In genomic region chr14:30666604-30667003, GRCm38 (mm10) we compare ENCODE assay signal across 19 mouse cellular contexts. TPM values are rescaled to one million over a fixed set of nuclear protein-coding genes. Genes with fewer than 3 reads are reported as not detected.
DNase-seq lines count a peak whose midpoint lies in the region; ATAC-seq and TF ChIP-seq lines count a peak whose summit lies in the region.
"Had no signal": no experiment of that assay in that cellular context is flagged by ENCODE, and none has a peak within 500 bp of the region (broad histone marks: within the 10 kb centered on the region; RNA-seq: fewer than 3 reads in every experiment).

No protein-coding gene starts in this region.

- no peak for TF ChIP-seq CTCF in kidney, adult 2 months (conservative IDR thresholded peaks at IDR 0.05; ENCODE audit: insufficient read depth, insufficient read length, low read depth, low read length)
- TF ChIP-seq CTCF in left cerebral cortex, adult 2 months (IDR thresholded peaks at IDR 0.05), result no peak
- TF ChIP-seq CTCF in Patski (IDR thresholded peaks at IDR 0.05), result no peak

- 0 out of 2 replicates have a peak overlapping the region, but pooled peaks have one; percentile 8 for H3K27ac ChIP-seq in kidney, adult 2 months (ENCODE audit: insufficient read depth, low read depth, low read length)
- peak overlapping the region; percentile 69 for H3K27ac ChIP-seq in left cerebral cortex, adult 2 months
- H3K27ac ChIP-seq: embryonic facial prominence, embryonic 12.5 days; embryonic facial prominence, embryonic 15.5 days; hindbrain, embryonic 12.5 days; hindbrain, embryonic 15.5 days had no signal

- WGBS in kidney, adult 2 months, result 71% methylated on average over 4 of the region's 4 CpGs

- POLR2A ChIA-PET in Patski (lab: Charles Lee), result interaction anchor here (0.5 to 1.4 kb wide), 5 partner anchors 10 to 626 kb away, joined by 3 to 6 read pairs (median 4); no protein-coding TSS in a partner anchor

- ATAC-seq in Patski, result peak; percentile 96
- ATAC-seq: forebrain, embryonic 14.5 days; forebrain, postnatal 0 days had no signal

- no peak for TF ChIP-seq POLR2A in kidney, adult 2 months (IDR thresholded peaks at IDR 0.05; ENCODE audit: low read depth, low read length)

- H3K4me1 ChIP-seq in kidney, adult 2 months (ENCODE audit: control insufficient read depth, insufficient read depth, low read length), result no peaks in the 10 kb centered on the region; the same call in 1 of the 2 replicates
- H3K4me1 ChIP-seq: embryonic facial prominence, embryonic 12.5 days; embryonic facial prominence, embryonic 15.5 days; hindbrain, embryonic 12.5 days; hindbrain, embryonic 15.5 days had no signal

- in situ Hi-C loops in Patski (cut with MboI; ENCODE audit: low pct_unique_long_range_greater_than_20kb), result loop anchor here (25.0 kb wide), 2 partner anchors 529 to 679 kb away; partner anchors contain the start of gene Actr8

- intact Hi-C loops in left cerebral cortex, adult 2 months (cut with DNase I), result no loop called here
- intact Hi-C loops in left cerebral cortex, postnatal 36 days (cut with DNase I), result no loop called here

- DNase-seq in kidney, adult 2 months, result no peak
- no peak for DNase-seq in kidney, postnatal 36 days
- no peak for DNase-seq in left cerebral cortex, adult 2 months (ENCODE audit: extremely low spot score in 1 of 2, low spot score in 2 of 2)
- DNase-seq in left cerebral cortex, postnatal 36 days (ENCODE audit: low spot score in 2 of 2), result no peak
- DNase-seq in MN1 (ENCODE audit: low spot score) (peak; percentile 69), Patski (ENCODE audit: low read depth, low spot score) (peak; percentile 60)
- no peak for DNase-seq in embryo, embryonic 9.5 days (ENCODE audit: extremely low spot score)
- DNase-seq in adrenal gland, postnatal 10 days, result no peak
- DNase-seq: adrenal gland, postnatal 14 days; cerebellum, adult 11-12 months; cerebellum, adult 9-10 months; cerebellum, postnatal 14 days; forebrain, postnatal 0 days had no signal

- CTCF ChIA-PET in Patski (lab: Charles Lee), result interaction anchor here (1.0 to 4.1 kb wide), 9 partner anchors 8 to 76 kb away, joined by 3 to 21 read pairs (median 4); partner anchors contain the start of gene Rft1

- no peaks in the 10 kb centered on the region for H3K27me3 ChIP-seq in kidney, adult 2 months (replicated peaks; ENCODE audit: control insufficient read depth, insufficient read depth, low read length)
- H3K27me3 ChIP-seq in Patski, result no peaks in the 10 kb centered on the region
- H3K27me3 ChIP-seq: embryonic facial prominence, embryonic 12.5 days; embryonic facial prominence, embryonic 15.5 days; hindbrain, embryonic 12.5 days; hindbrain, embryonic 15.5 days had no signal

- H3K36me3 ChIP-seq in kidney, adult 2 months (ENCODE audit: control insufficient read depth, insufficient read depth, low read length), result peaks cover 3% of the 10 kb centered on the region; the same call in 1 of the 2 replicates

- no peak overlapping the region for H3K4me3 ChIP-seq in kidney, adult 2 months (ENCODE audit: insufficient read depth, low read depth, low read length)
- no peak overlapping the region for H3K4me3 ChIP-seq in left cerebral cortex, adult 2 months
- H3K4me3 ChIP-seq: embryonic facial prominence, embryonic 12.5 days; embryonic facial prominence, embryonic 15.5 days; gastrocnemius, adult 2 months; hindbrain, embryonic 12.5 days; hindbrain, embryonic 15.5 days had no signal

RNA-seq across cellular contexts. Expression of gene Rft1, which starts 12.4 kb away (rescaled TPM):
- polyA plus RNA-seq in kidney, adult 2 months (2012; rRNA removed), result 17.6 and 18.8 TPM in 2 replicates
- total RNA-seq in left cerebral cortex, adult 2 months (2021), result 10 to 100 TPM; 11.3 to 12.3 TPM
- 10 to 100 TPM; 12.6 to 12.9 TPM for total RNA-seq in left cerebral cortex, postnatal 36 days (2021)
- polyA plus RNA-seq in Patski (2021), result 24.4 TPM
- total RNA-seq in adrenal gland, postnatal 10 days (2021), result 10 to 100 TPM; 21.2 to 24.2 TPM

RNA-seq across cellular contexts. Expression of gene Prkcd, which starts 40.6 kb away (rescaled TPM):
- 80.6 and 96.2 TPM in 2 replicates for polyA plus RNA-seq in kidney, adult 2 months (2012; rRNA removed)
- total RNA-seq in left cerebral cortex, adult 2 months (2021), result 10 to 100 TPM; 10.5 to 16.1 TPM
- 10 to 100 TPM in 1 of 2 experiments, 1 to 10 TPM in 1; 9.8 to 15.4 TPM for total RNA-seq in left cerebral cortex, postnatal 36 days (2021)
- 68.7 TPM for polyA plus RNA-seq in Patski (2021)
- total RNA-seq in adrenal gland, postnatal 10 days (2021), result 100 to 1,000 TPM in 1 of 2 experiments, 10 to 100 TPM in 1; 80.9 to 129 TPM

RNA-seq across cellular contexts. Expression of gene Sfmbt1, which starts 48.0 kb away (rescaled TPM):
- 2.2 and 3.3 TPM in 2 replicates for polyA plus RNA-seq in kidney, adult 2 months (2012; rRNA removed)
- total RNA-seq in left cerebral cortex, adult 2 months (2021), result 10 to 100 TPM; 38.4 to 38.8 TPM
- total RNA-seq in left cerebral cortex, postnatal 36 days (2021), result 10 to 100 TPM; 33.3 to 35.2 TPM
- polyA plus RNA-seq in Patski (2021), result 14.8 TPM
- total RNA-seq in adrenal gland, postnatal 10 days (2021), result 10 to 100 TPM; 24.9 to 25.5 TPM

Comparison
In these comparisons a context has a peak if more than half of its experiments do, and no peak if none do; other contexts are left out.
1. DNase-seq: peak in MN1 (single experiment) and Patski (single experiment); none in kidney, adult 2 months (single experiment), kidney, postnatal 36 days (0 of 2), left cerebral cortex, adult 2 months (0 of 2), left cerebral cortex, postnatal 36 days (0 of 2), embryo, embryonic 9.5 days (single experiment) and adrenal gland, postnatal 10 days (single experiment).
2. RNA of gene Prkcd, which starts 40.6 kb away (total RNA-seq): 80.9 to 129 TPM in adrenal gland, postnatal 10 days; 10.5 to 16.1 TPM in left cerebral cortex, adult 2 months and 9.8 to 15.4 TPM in left cerebral cortex, postnatal 36 days; every median in the first group is over 4 times any median in the second.